16 mouse cellular contexts compared by ENCODE assay signal in genomic region chr5:142156868-142157852, GRCm38 (mm10).
DNase-seq lines count a peak whose midpoint lies in the region; ATAC-seq lines count a peak whose summit lies in the region.
"Had no signal": no experiment of that assay in that cellular context is flagged by ENCODE, and none has a peak within 500 bp of the region (broad histone marks: within the 10 kb centered on the region; RNA-seq: fewer than 3 reads in every experiment).

No protein-coding gene starts in this region.

- DNase-seq in hindbrain, embryonic 10.5 days (ENCODE audit: low spot score): no peak
- DNase-seq in midbrain, embryonic 11.5 days (ENCODE audit: low spot score, missing footprints): peak; percentile 72
- DNase-seq in retina, postnatal 1 day: peak; percentile 92
- no peak for DNase-seq in B cell, adult 2 months
- no peak for DNase-seq in spleen, adult 12 weeks (ENCODE audit: low spot score)
- DNase-seq: heart, postnatal 14 days; liver; lung, adult 18-20 months had no signal

- no peaks in the 10 kb centered on the region for H3K9me3 ChIP-seq in hindbrain, embryonic 12.5 days (replicated peaks)
- H3K9me3 ChIP-seq in hindbrain, embryonic 10.5 days: no peaks in the 10 kb centered on the region; the same call in 1 of the 2 replicates
- H3K9me3 ChIP-seq in midbrain, embryonic 11.5 days (ENCODE audit: control insufficient read depth, low read length): no peaks in the 10 kb centered on the region; the same call in 1 of the 2 replicates
- H3K9me3 ChIP-seq in midbrain, embryonic 16.5 days (replicated peaks; ENCODE audit: control insufficient read depth, low read length, poor library complexity, severe bottlenecking): no peaks in the 10 kb centered on the region
- peaks cover 3% of the 10 kb centered on the region; the same call in 1 of the 2 replicates for H3K9me3 ChIP-seq in forebrain, embryonic 16.5 days (ENCODE audit: control insufficient read depth, low read length)
- H3K9me3 ChIP-seq: stomach, embryonic 15.5 days had no signal

- no peak overlapping the region for H3K4me3 ChIP-seq in hindbrain, embryonic 12.5 days
- no peak overlapping the region for H3K4me3 ChIP-seq in hindbrain, embryonic 10.5 days
- H3K4me3 ChIP-seq in midbrain, embryonic 11.5 days (ENCODE audit: low read depth, low read length): no peak overlapping the region
- no peak overlapping the region for H3K4me3 ChIP-seq in midbrain, embryonic 16.5 days (ENCODE audit: low read depth, low read length)
- H3K4me3 ChIP-seq in forebrain, embryonic 16.5 days (replicated peaks; ENCODE audit: low read length): no peak overlapping the region
- H3K4me3 ChIP-seq: erythroblast, embryonic 14.5 days; stomach, embryonic 15.5 days had no signal

- H3K4me2 ChIP-seq in hindbrain, embryonic 12.5 days (replicated peaks): no peak overlapping the region
- H3K4me2 ChIP-seq in midbrain, embryonic 11.5 days: no peak overlapping the region
- no peak overlapping the region for H3K4me2 ChIP-seq in midbrain, embryonic 16.5 days (ENCODE audit: low read length)
- no peak overlapping the region for H3K4me2 ChIP-seq in forebrain, embryonic 16.5 days (ENCODE audit: low read length)
- H3K4me2 ChIP-seq: heart, embryonic 11.5 days; stomach, embryonic 15.5 days had no signal

- H3K27me3 ChIP-seq in hindbrain, embryonic 12.5 days: peaks cover 3% of the 10 kb centered on the region; the same call in 1 of the 2 replicates
- H3K27me3 ChIP-seq in hindbrain, embryonic 10.5 days (ENCODE audit: insufficient read depth, poor library complexity, severe bottlenecking): no peaks in the 10 kb centered on the region
- no peaks in the 10 kb centered on the region for H3K27me3 ChIP-seq in midbrain, embryonic 11.5 days (ENCODE audit: control insufficient read depth, insufficient read depth, low read length)
- no peaks in the 10 kb centered on the region for H3K27me3 ChIP-seq in midbrain, embryonic 16.5 days (ENCODE audit: control insufficient read depth, insufficient read depth, low read depth, low read length)
- no peaks in the 10 kb centered on the region; the same call in 1 of the 2 replicates for H3K27me3 ChIP-seq in forebrain, embryonic 16.5 days (replicated peaks; ENCODE audit: control insufficient read depth, insufficient read depth, low read length)
- H3K27me3 ChIP-seq: Patski; stomach, embryonic 15.5 days had no signal

- H3K27ac ChIP-seq in hindbrain, embryonic 12.5 days: no peak overlapping the region
- H3K27ac ChIP-seq in hindbrain, embryonic 10.5 days: no peak overlapping the region
- H3K27ac ChIP-seq in midbrain, embryonic 11.5 days (ENCODE audit: low read depth, low read length): no peak overlapping the region
- no peak overlapping the region for H3K27ac ChIP-seq in midbrain, embryonic 16.5 days (ENCODE audit: low read length)
- H3K27ac ChIP-seq in forebrain, embryonic 16.5 days (ENCODE audit: low read length): no peak overlapping the region
- H3K27ac ChIP-seq: stomach, embryonic 15.5 days had no signal

- 67% methylated on average over 17 of the region's 17 CpGs for WGBS in hindbrain, embryonic 12.5 days
- 89% methylated on average over 17 of the region's 17 CpGs for WGBS in hindbrain, embryonic 10.5 days
- WGBS in midbrain, embryonic 11.5 days: 88% methylated on average over 17 of the region's 17 CpGs
- WGBS in midbrain, embryonic 16.5 days: 70% methylated on average over 17 of the region's 17 CpGs
- WGBS in forebrain, embryonic 16.5 days: 29% methylated on average over 17 of the region's 17 CpGs

- no peak overlapping the region for H3K9ac ChIP-seq in hindbrain, embryonic 12.5 days
- no peak overlapping the region for H3K9ac ChIP-seq in midbrain, embryonic 11.5 days (ENCODE audit: low read length)
- no peak overlapping the region for H3K9ac ChIP-seq in midbrain, embryonic 16.5 days (ENCODE audit: low read depth, low read length)
- no peak overlapping the region for H3K9ac ChIP-seq in forebrain, embryonic 16.5 days (replicated peaks; ENCODE audit: low read depth, low read length)
- H3K9ac ChIP-seq: stomach, embryonic 15.5 days had no signal

- H3K4me1 ChIP-seq in hindbrain, embryonic 12.5 days: no peaks in the 10 kb centered on the region
- H3K4me1 ChIP-seq in hindbrain, embryonic 10.5 days (replicated peaks): no peaks in the 10 kb centered on the region
- no peaks in the 10 kb centered on the region for H3K4me1 ChIP-seq in midbrain, embryonic 11.5 days (ENCODE audit: control insufficient read depth, insufficient read depth, low read length)
- no peaks in the 10 kb centered on the region for H3K4me1 ChIP-seq in midbrain, embryonic 16.5 days (ENCODE audit: control insufficient read depth, insufficient read depth, low read length)
- 0 out of 2 replicates have a peak, but pooled peaks cover 3% of the 10 kb centered on the region for H3K4me1 ChIP-seq in forebrain, embryonic 16.5 days (replicated peaks; ENCODE audit: control insufficient read depth, insufficient read depth, low read length)
- H3K4me1 ChIP-seq: stomach, embryonic 15.5 days had no signal

- no peaks in the 10 kb centered on the region for H3K36me3 ChIP-seq in hindbrain, embryonic 12.5 days
- H3K36me3 ChIP-seq in hindbrain, embryonic 10.5 days: no peaks in the 10 kb centered on the region
- no peaks in the 10 kb centered on the region for H3K36me3 ChIP-seq in midbrain, embryonic 11.5 days (ENCODE audit: control insufficient read depth, insufficient read depth, low read length)
- no peaks in the 10 kb centered on the region for H3K36me3 ChIP-seq in midbrain, embryonic 16.5 days (ENCODE audit: control insufficient read depth, insufficient read depth, low read length)
- no peaks in the 10 kb centered on the region for H3K36me3 ChIP-seq in forebrain, embryonic 16.5 days (ENCODE audit: control insufficient read depth, insufficient read depth)

- peak; percentile 58 for ATAC-seq in hindbrain, embryonic 12.5 days (ENCODE audit: low FRiP score)
- ATAC-seq in midbrain, embryonic 11.5 days (ENCODE audit: low FRiP score): no peak
- no peak for ATAC-seq in midbrain, embryonic 16.5 days
- ATAC-seq in forebrain, embryonic 16.5 days: peak; percentile 54
- ATAC-seq: activated CD4-positive, CD25-positive, alpha-beta regulatory T cell, adult 4 months; Patski had no signal

Comparison
In these comparisons a context has a peak if more than half of its experiments do, and no peak if none do; other contexts are left out.
1. ATAC-seq: peak in hindbrain, embryonic 12.5 days (single experiment) and forebrain, embryonic 16.5 days (single experiment); none in midbrain, embryonic 11.5 days (single experiment) and midbrain, embryonic 16.5 days (single experiment).
2. DNase-seq: peak in midbrain, embryonic 11.5 days (single experiment) and retina, postnatal 1 day (single experiment); none in hindbrain, embryonic 10.5 days (single experiment), B cell, adult 2 months (0 of 2) and spleen, adult 12 weeks (single experiment).